Mouse (Mus musculus): Measurements from ENCODE around the gene Elmod3.

DNA sequence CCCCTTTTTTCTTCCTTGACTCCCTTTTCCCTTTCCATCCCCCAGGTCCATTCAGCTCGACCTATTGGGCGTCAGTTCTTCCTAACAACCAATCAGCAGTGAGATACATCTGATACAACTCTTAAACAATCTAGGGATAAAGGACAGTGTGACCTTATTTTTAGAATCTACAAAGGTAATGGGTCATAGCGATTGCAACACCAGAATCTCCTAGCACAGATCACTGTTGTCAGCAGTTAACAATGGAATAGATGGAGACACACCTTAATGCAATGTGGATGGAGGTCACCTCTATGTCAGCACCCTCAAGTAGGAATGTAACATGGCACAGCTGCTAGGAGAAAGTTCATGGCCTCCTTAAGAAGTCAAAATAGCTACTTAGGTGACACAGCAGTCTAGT is 24.7 kb upstream of the Elmod3 start:
- TF ChIP-seq CTCF (IDR thresholded peaks at IDR 0.05; ENCODE audit: low read depth) (no peak), EP300 (IDR thresholded peaks at IDR 0.05; ENCODE audit: low read depth) (no peak)

Data from liver, embryonic 14.5 days (tissue).